Mouse (Mus musculus): ENCODE measurements around the gene Lmtk2. TPM values are rescaled to one million over a fixed set of nuclear protein-coding genes. Genes with fewer than 3 reads are reported as not detected.

Gene Lmtk2
- polyA plus RNA-seq, 1 experiment from 2014 or later, result 6.5 TPM

DNA sequence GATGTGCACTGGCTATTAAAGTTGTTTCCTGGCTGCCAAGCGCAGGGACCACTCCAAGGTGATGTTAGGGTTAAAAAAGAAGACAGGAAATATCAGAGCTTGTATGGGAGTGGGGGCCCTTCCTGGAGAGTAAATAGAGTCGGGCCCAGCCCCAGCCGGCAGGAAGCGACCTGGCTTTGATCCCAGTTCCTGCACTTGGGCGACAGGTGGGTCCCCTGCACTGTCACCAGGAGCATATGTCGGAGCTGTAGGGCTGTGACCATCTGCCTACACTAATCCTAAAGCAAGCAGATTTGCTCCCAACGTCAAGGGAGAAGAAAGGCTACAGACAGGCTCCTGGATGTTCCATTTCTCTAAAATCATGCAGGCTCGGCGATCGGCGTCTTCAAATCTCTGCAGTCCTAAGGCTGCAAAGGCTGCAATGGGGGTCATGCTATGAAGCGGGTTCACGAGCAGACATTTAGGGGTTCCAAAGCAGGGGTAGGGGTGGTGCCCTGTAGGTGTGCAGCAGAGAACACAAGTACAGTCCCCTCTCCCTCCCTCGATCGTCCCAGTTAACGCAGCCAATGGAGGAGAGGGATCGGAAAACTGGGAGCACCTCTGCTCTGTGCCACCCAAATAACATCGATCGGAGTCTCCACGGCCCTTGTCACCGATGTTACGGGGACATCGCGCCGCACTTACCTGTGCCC lies 122.7 kb downstream of the Lmtk2 start:
- Histone ChIP-seq H3K9me3 (replicated peaks; ENCODE audit: control insufficient read depth, low read length) (no peaks in the 10 kb centered on the region), H3K4me1 (ENCODE audit: control insufficient read depth, insufficient read depth, low read length) (peaks cover 24% of the 10 kb centered on the region), H3K4me3 (replicated peaks; ENCODE audit: low read length) (peak overlapping the region; percentile 84), H3K9ac (ENCODE audit: low read length) (peak overlapping the region; percentile 80), H3K27me3 (ENCODE audit: control insufficient read depth, insufficient read depth, low read length) (no peaks in the 10 kb centered on the region), H3K4me2 (ENCODE audit: low read depth, low read length) (peak overlapping the region; percentile 86), H3K36me3 (ENCODE audit: control insufficient read depth, insufficient read depth, low read length) (no peaks in the 10 kb centered on the region), H3K27ac (ENCODE audit: low read length) (peak overlapping the region; percentile 80)
- ATAC-seq (ENCODE audit: insufficient read depth, low FRiP score), result peak; percentile 48; the same call in 1 of the 2 replicates
- WGBS, result 2% methylated on average over 25 of the region's 25 CpGs

DNA sequence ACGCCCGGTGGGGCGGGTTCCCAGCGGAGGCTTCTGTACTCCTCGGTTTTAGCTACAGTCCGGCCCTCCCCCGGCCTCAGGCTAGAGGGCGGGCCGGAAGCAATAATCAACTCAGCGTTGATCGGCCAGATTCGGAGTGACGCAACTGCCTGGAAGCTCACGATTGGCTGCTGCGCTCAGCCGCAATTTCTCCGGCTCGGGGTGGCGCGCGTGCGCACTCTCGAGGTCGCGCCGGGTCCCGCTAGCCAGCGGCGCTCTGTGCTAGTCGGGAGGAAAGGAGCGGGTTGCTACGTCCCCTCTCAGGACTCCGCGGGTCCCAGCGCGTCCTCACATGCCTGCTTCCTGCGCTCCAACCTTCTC lies 123.2 kb downstream of the Lmtk2 start, which contains the start of gene Tecpr1:
Tecpr1 (minus strand) TSS at position 113 of the 360 bp plus-strand sequence.
- no peaks in the 10 kb centered on the region for H3K36me3 ChIP-seq (ENCODE audit: control insufficient read depth, insufficient read depth, low read length)
- H3K4me1 ChIP-seq (ENCODE audit: control insufficient read depth, insufficient read depth, low read length), result peaks cover 24% of the 10 kb centered on the region
- H3K9ac ChIP-seq (ENCODE audit: low read length), result peak within 1 kb of the TSS; percentile 89
- peak within 1 kb of the TSS; percentile 86 for H3K4me2 ChIP-seq (ENCODE audit: low read depth, low read length)
- no peaks in the 10 kb centered on the region for H3K27me3 ChIP-seq (ENCODE audit: control insufficient read depth, insufficient read depth, low read length)
- peak within 1 kb of the TSS; percentile 84 for H3K4me3 ChIP-seq (replicated peaks; ENCODE audit: low read length)
- H3K9me3 ChIP-seq (replicated peaks; ENCODE audit: control insufficient read depth, low read length), result no peaks in the 10 kb centered on the region
- WGBS, result under 1% methylated on average over 37 of the region's 37 CpGs
- H3K27ac ChIP-seq (ENCODE audit: low read length), result peak within 1 kb of the TSS; percentile 80
- ATAC-seq (ENCODE audit: insufficient read depth, low FRiP score), result peak; percentile 96

DNA sequence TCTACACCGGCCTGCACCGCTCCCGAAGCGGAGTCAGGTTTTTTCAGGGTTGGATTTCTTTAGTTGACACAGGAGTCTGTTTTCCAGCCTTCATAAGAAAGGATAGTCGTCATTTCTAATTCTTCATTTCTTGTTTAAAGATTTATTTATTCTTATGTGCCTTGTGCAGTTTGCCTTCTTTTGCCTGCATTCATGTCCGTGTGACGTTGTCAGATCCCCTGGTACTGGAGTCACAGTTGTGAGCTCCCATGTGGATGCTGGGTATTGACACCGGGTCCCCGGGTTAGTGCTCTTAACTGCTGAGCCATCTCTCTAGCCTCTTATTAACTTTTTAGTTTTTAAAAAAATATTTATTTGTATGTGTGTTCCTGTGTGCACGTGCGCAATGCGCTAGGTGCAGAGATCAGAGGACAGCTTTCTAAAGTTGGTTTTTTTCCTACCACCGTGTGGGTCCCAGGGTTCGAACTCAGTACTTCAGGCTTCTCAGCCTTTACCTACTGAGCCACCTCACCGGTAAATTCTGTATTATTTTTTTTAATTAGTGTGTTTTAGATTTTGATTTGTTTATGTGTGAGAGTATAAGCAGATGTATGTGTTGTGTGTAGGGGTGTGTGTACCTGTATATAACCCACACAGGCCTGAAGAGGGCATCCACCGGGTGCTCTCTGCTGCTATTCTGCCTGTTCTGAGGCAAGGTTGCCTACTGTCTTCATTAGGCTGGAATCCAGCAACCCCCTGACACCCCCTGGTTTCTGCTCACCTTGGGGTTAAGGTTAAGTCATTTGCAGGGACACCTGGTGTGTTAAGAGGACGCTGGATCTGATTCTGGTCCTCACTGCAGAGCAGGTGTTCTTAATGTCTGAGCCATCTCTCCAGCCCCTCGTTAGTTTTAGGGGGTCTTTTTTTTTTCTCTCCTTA lies 123.9 kb downstream of the Lmtk2 start:
- no peak for ATAC-seq (ENCODE audit: insufficient read depth, low FRiP score)

DNA sequence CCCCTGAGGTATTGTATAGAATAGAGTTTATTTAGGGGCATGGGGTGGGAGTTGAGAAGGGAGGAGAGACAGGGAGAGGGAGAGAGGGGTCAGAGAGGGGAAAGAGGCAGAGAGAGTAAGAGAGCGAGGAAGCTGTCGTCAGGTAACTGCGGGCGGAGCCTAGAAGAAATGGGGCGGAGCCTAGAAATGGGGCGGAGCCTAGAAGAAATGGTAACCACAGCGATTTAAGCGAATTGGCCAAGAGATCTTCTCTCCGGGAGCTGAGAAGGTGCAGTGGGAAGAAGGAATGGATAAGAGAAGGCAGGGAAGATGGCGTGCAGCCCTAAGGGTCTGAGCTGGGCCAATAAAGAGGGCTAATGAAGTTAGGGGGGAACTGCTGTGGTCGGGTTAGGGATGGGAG lies 126.0 kb downstream of the Lmtk2 start:
- H3K4me3 ChIP-seq (replicated peaks; ENCODE audit: low read length), result no peak overlapping the region
- ATAC-seq (ENCODE audit: insufficient read depth, low FRiP score), result no peak
- 35% methylated on average over 11 of the region's 11 CpGs for WGBS
- no peak overlapping the region for H3K9ac ChIP-seq (ENCODE audit: low read length)
- no peaks in the 10 kb centered on the region for H3K27me3 ChIP-seq (ENCODE audit: control insufficient read depth, insufficient read depth, low read length)
- H3K36me3 ChIP-seq (ENCODE audit: control insufficient read depth, insufficient read depth, low read length), result no peaks in the 10 kb centered on the region
- H3K27ac ChIP-seq (ENCODE audit: low read length), result no peak overlapping the region
- no peaks in the 10 kb centered on the region for H3K9me3 ChIP-seq (replicated peaks; ENCODE audit: control insufficient read depth, low read length)
- peaks cover 21% of the 10 kb centered on the region for H3K4me1 ChIP-seq (ENCODE audit: control insufficient read depth, insufficient read depth, low read length)
- no peak overlapping the region for H3K4me2 ChIP-seq (ENCODE audit: low read depth, low read length)

More for the DNA sequence above, 123.9 kb downstream of the Lmtk2 start:
- Histone ChIP-seq H3K9me3 (replicated peaks; ENCODE audit: control insufficient read depth, low read length) (no peaks in the 10 kb centered on the region), H3K4me3 (replicated peaks; ENCODE audit: low read length) (peak overlapping the region; percentile 84), H3K4me2 (ENCODE audit: low read depth, low read length) (peak overlapping the region; percentile 70), H3K36me3 (ENCODE audit: control insufficient read depth, insufficient read depth, low read length) (no peaks in the 10 kb centered on the region), H3K4me1 (ENCODE audit: control insufficient read depth, insufficient read depth, low read length) (peaks cover 24% of the 10 kb centered on the region), H3K27me3 (ENCODE audit: control insufficient read depth, insufficient read depth, low read length) (no peaks in the 10 kb centered on the region), H3K9ac (ENCODE audit: low read length) (peak overlapping the region; percentile 89), H3K27ac (ENCODE audit: low read length) (peak overlapping the region; percentile 75; the same call in 1 of the 2 replicates)
- 26% methylated on average over 18 of the region's 18 CpGs for WGBS

DNA sequence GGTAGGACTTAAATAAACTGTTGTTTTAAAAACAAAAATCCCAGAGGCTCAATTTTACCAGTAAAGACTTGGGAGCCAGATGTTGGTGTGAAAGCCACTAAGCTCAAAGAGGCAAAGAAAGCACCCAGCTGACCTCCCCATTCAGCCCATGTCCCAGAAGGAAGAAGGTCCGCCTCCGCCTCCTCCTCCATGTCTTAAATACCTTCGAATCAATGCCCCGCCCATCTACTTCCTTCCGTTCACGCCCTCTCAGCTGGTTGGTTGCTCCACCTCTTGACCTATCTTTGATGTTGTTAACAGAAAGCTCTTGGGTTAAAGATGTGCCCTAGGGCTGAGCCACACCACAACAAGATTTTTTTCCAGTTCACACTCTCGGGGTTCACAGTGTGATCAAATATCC lies 130.0 kb downstream of the Lmtk2 start:
- H3K4me1 ChIP-seq (ENCODE audit: control insufficient read depth, insufficient read depth, low read length), result no peaks in the 10 kb centered on the region
- no peak overlapping the region for H3K27ac ChIP-seq (ENCODE audit: low read length)
- 83% methylated on average over 7 of the region's 7 CpGs for WGBS
- no peak overlapping the region for H3K4me2 ChIP-seq (ENCODE audit: low read depth, low read length)
- H3K4me3 ChIP-seq (replicated peaks; ENCODE audit: low read length), result no peak overlapping the region
- no peaks in the 10 kb centered on the region for H3K36me3 ChIP-seq (ENCODE audit: control insufficient read depth, insufficient read depth, low read length)
- no peaks in the 10 kb centered on the region for H3K27me3 ChIP-seq (ENCODE audit: control insufficient read depth, insufficient read depth, low read length)
- H3K9me3 ChIP-seq (replicated peaks; ENCODE audit: control insufficient read depth, low read length), result 0 out of 2 replicates have a peak, but pooled peaks cover 3% of the 10 kb centered on the region
- ATAC-seq (ENCODE audit: insufficient read depth, low FRiP score), result no peak
- no peak overlapping the region for H3K9ac ChIP-seq (ENCODE audit: low read length)

DNA sequence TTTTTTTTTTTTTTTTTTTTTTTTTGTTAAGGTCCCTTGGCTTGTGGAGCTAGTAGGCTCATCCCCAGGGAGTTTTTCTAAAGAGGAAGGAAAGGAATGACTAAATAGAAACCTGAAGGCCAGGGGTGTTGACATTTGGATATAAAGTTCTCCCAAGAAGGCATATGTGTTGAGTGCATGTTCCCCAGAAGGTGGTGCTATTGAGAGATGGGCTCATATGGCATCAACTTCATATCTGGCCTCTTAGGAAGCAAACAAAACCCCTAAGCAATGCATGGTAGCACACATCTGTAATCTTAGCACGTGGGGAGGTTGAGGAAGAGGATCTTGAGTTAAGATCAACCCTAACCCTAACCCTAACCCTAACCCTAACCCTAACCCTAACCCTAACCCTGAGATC lies 131.2 kb downstream of the Lmtk2 start:
- Histone ChIP-seq H3K27me3 (ENCODE audit: control insufficient read depth, insufficient read depth, low read length) (no peaks in the 10 kb centered on the region), H3K4me3 (replicated peaks; ENCODE audit: low read length) (no peak overlapping the region), H3K9me3 (replicated peaks; ENCODE audit: control insufficient read depth, low read length) (0 out of 2 replicates have a peak, but pooled peaks cover 3% of the 10 kb centered on the region), H3K9ac (ENCODE audit: low read length) (no peak overlapping the region), H3K36me3 (ENCODE audit: control insufficient read depth, insufficient read depth, low read length) (no peaks in the 10 kb centered on the region), H3K4me2 (ENCODE audit: low read depth, low read length) (no peak overlapping the region), H3K4me1 (ENCODE audit: control insufficient read depth, insufficient read depth, low read length) (no peaks in the 10 kb centered on the region), H3K27ac (ENCODE audit: low read length) (no peak overlapping the region)
- ATAC-seq (ENCODE audit: insufficient read depth, low FRiP score), result no peak
- 64% methylated on average over 1 of the region's 1 CpGs for WGBS

DNA sequence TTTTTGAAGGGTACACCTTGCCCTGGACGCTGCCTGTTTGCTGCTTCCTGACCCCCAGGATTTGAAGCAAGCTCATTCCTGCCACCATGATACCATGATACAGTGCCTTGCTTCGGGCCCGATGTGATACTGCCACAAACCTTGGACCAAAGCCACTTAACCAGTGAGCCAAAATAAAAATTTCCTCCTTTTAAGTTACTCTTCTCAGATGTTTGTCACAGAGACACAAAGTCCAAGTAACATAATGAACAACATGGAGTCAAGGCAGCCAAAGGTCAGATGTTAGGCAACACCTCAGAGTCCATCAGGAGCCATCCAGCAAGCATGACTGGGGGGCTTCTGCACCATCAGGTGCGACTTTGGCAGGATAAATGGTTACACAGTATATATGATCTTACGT lies 132.3 kb downstream of the Lmtk2 start:
- Histone ChIP-seq H3K4me3 (replicated peaks; ENCODE audit: low read length) (no peak overlapping the region), H3K9me3 (replicated peaks; ENCODE audit: control insufficient read depth, low read length) (0 out of 2 replicates have a peak, but pooled peaks cover 3% of the 10 kb centered on the region), H3K27ac (ENCODE audit: low read length) (no peak overlapping the region), H3K4me1 (ENCODE audit: control insufficient read depth, insufficient read depth, low read length) (no peaks in the 10 kb centered on the region), H3K4me2 (ENCODE audit: low read depth, low read length) (no peak overlapping the region), H3K9ac (ENCODE audit: low read length) (no peak overlapping the region), H3K27me3 (ENCODE audit: control insufficient read depth, insufficient read depth, low read length) (no peaks in the 10 kb centered on the region), H3K36me3 (ENCODE audit: control insufficient read depth, insufficient read depth, low read length) (no peaks in the 10 kb centered on the region)
- no peak for ATAC-seq (ENCODE audit: insufficient read depth, low FRiP score)
- 83% methylated on average over 5 of the region's 5 CpGs for WGBS

DNA sequence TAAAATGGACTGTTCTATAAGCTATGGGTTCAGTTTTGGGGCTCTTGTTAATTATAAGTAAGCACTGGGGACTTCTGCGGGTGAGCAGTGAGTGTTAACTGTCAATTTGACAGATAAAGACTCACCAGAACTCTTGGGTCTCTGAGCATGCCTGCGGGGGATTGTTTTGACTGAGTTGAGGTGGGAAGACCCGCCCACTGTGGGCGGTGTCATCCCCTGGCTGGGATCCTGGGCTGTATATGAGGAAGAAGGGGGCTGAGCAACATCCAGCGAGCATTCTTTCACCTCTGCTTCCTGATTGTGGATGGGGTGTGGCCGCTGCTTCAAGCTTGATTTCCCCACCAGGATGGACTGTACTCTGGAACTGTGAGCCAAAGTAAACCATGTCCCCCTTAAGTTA lies 134.0 kb downstream of the Lmtk2 start:
- H3K4me1 ChIP-seq (ENCODE audit: control insufficient read depth, insufficient read depth, low read length), result no peaks in the 10 kb centered on the region
- H3K4me2 ChIP-seq (ENCODE audit: low read depth, low read length), result no peak overlapping the region
- H3K27me3 ChIP-seq (ENCODE audit: control insufficient read depth, insufficient read depth, low read length), result no peaks in the 10 kb centered on the region
- WGBS, result 70% methylated on average over 6 of the region's 6 CpGs
- 0 out of 2 replicates have a peak, but pooled peaks cover 3% of the 10 kb centered on the region for H3K9me3 ChIP-seq (replicated peaks; ENCODE audit: control insufficient read depth, low read length)
- no peak overlapping the region for H3K9ac ChIP-seq (ENCODE audit: low read length)
- no peak overlapping the region for H3K4me3 ChIP-seq (replicated peaks; ENCODE audit: low read length)
- ATAC-seq (ENCODE audit: insufficient read depth, low FRiP score), result no peak
- no peak overlapping the region for H3K27ac ChIP-seq (ENCODE audit: low read length)
- no peaks in the 10 kb centered on the region for H3K36me3 ChIP-seq (ENCODE audit: control insufficient read depth, insufficient read depth, low read length)

DNA sequence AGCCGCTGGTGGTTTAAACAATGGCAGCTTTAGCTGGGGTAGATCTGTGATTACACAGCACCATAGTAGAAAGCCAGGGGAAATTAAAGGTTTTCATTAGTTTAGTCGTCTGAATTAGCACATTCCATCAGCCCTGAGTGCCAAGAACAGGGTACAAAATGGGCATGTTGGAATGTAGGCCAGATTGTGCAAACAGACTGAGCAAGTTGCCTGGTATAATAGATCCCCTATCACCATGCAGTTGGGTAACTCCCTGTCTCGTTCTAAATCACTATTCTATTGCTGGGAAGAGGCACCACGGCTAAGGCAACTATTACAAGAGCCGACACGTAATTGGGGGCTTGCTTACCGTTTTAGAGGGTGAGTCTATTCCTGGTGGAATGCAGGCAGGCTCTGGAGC lies 134.5 kb downstream of the Lmtk2 start:
- Histone ChIP-seq H3K27me3 (ENCODE audit: control insufficient read depth, insufficient read depth, low read length) (no peaks in the 10 kb centered on the region), H3K27ac (ENCODE audit: low read length) (no peak overlapping the region), H3K36me3 (ENCODE audit: control insufficient read depth, insufficient read depth, low read length) (no peaks in the 10 kb centered on the region), H3K9ac (ENCODE audit: low read length) (no peak overlapping the region), H3K9me3 (replicated peaks; ENCODE audit: control insufficient read depth, low read length) (0 out of 2 replicates have a peak, but pooled peaks cover 3% of the 10 kb centered on the region), H3K4me3 (replicated peaks; ENCODE audit: low read length) (no peak overlapping the region), H3K4me2 (ENCODE audit: low read depth, low read length) (no peak overlapping the region), H3K4me1 (ENCODE audit: control insufficient read depth, insufficient read depth, low read length) (no peaks in the 10 kb centered on the region)
- no peak for ATAC-seq (ENCODE audit: insufficient read depth, low FRiP score)
- WGBS, result 79% methylated on average over 7 of the region's 7 CpGs

Measured in stomach, embryonic 16.5 days (tissue).